Mouse (Mus musculus): ENCODE measurements at regions not wholly inside any gene's neighbourhood (a gene's known extent, or its start where the extent isn't known, plus 50 kb on each side); places are given as distances from the start of the nearest gene placed in this dataset.

DNA sequence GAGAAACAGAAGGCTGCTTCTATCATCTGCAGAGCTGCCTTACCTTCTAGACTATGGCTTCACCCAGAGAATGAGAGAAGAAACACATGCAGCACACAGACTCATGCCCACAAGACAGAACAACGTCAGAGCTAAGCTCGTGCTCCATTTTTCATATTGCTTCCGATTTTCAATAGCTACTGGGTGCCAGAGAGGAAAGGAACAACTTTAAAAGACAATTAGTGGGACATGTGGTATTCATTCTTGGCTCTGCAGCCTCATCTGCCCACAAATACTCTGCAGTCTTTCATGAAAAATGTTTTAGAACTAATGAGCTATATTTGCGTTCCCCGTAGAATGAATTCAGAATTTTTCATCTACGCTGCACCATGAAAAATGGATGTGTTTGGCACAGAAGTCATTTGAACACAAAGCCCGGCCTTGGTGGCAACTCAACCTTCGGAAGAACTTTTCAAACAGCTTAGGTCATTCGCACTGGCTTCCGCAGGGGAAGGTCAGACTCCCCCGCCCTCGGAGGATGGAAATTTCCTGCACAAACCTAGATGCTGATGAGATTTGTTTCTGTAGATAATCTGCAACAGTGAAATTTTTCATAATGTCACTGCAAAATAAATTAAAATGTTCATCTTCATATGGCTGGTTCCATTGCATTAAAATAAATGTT lies 213.6 kb downstream of the Skap2 start:
- TF ChIP-seq POLR2A (IDR thresholded peaks at IDR 0.05; ENCODE audit: borderline replicate concordance, low read depth, low read length) (no peak), CTCF (IDR thresholded peaks at IDR 0.05; ENCODE audit: low read depth, low read length) (no peak)
- Histone ChIP-seq H3K27ac (ENCODE audit: insufficient read depth, low read depth, low read length) (no peak overlapping the region), H3K4me3 (ENCODE audit: insufficient read depth, low read length) (no peak overlapping the region), H3K4me1 (ENCODE audit: control insufficient read depth, insufficient read depth, low read length) (no peaks in the 10 kb centered on the region)

DNA sequence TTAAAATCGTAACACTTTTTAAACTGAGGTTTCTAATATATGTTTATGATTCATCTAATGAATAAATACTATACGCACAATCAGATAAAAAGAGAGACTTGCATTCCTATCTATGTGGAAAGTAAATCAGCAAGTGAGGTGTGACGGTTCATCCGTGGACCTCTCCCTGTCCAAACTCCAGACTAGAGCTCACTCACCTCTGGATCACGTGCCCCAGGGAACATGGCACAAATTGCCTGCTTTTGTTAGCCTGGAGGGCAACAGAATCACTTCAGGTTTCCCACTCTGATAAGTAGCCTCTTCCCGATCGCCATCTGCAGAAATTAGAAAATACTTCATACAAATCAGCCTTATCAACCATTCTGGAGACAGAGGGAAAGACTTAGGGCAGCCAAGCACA lies 206.7 kb downstream of the Skap2 start:
- TF ChIP-seq CTCF (IDR thresholded peaks at IDR 0.05; ENCODE audit: low read depth, low read length) (no peak), POLR2A (IDR thresholded peaks at IDR 0.05; ENCODE audit: borderline replicate concordance, low read depth, low read length) (no peak)
- Histone ChIP-seq H3K27ac (ENCODE audit: insufficient read depth, low read depth, low read length) (no peak overlapping the region), H3K4me1 (ENCODE audit: control insufficient read depth, insufficient read depth, low read length) (no peaks in the 10 kb centered on the region), H3K4me3 (ENCODE audit: insufficient read depth, low read length) (no peak overlapping the region)

Measured in bone marrow macrophage, adult 2 months (primary cell).